9 mouse cellular contexts compared by ENCODE assay signal in the genomic region with DNA sequence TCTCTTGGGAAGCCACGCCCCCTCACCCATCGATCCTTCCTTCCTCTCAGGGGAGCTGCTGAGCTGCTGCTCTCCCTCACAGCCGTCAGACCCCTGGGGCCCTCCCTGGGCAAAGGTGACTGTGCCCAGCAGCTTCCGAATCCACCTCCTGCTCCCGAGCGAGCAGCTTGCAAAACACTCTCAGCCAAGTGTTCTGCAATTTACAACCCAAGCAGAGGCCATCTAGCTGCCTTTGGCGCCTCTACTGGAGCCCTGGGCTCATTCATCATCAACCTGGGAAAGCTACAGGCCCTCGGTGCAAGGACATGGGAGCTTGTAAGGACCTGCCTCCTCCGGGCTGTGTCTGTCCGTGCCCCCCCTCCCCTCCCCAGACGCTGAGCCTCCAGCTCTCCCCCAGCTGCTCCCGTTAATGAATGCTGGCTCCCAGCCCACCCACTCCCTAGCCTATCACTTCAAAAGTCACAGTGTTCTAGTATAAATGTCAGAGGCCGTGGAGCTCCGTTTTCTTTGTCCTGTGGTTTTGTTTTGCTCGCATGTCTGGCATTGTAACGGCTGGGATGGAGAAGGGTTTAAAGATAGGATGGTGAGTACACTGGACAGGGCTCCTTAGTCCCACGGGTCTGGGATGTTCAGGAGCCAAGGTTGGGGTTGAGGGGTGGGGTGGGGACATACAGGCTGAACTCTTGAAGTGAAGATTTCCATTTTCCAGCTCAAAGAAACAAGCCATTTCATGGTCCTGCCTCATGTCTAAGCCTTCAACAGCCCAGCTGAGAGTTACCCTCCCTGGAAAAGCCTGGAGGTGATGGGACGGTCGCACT. TPM values are rescaled to one million over a fixed set of nuclear protein-coding genes. Genes with fewer than 3 reads are reported as not detected.
DNase-seq lines count a peak whose midpoint lies in the region; ATAC-seq and TF ChIP-seq lines count a peak whose summit lies in the region.
"Had no signal": no experiment of that assay in that cellular context is flagged by ENCODE, and none has a peak within 500 bp of the region (broad histone marks: within the 10 kb centered on the region; RNA-seq: fewer than 3 reads in every experiment).

No protein-coding gene starts in this region.

- no peaks in the 10 kb centered on the region; the same call in 1 of the 2 replicates for H3K4me1 ChIP-seq in thymus, adult 2 months (replicated peaks; ENCODE audit: control insufficient read depth, insufficient read depth, low read length)
- peaks cover 9% of the 10 kb centered on the region for H3K4me1 ChIP-seq in cortical plate, adult 2 months (ENCODE audit: control insufficient read depth, insufficient read depth, low read length)
- H3K4me1 ChIP-seq in lung, embryonic 14.5 days (ENCODE audit: insufficient read depth), result 0 out of 2 replicates have a peak, but pooled peaks cover 3% of the 10 kb centered on the region
- H3K4me1 ChIP-seq in neural tube, embryonic 15.5 days, result peaks cover 37% of the 10 kb centered on the region

- peak; percentile 84; the same call in 1 of the 2 replicates for ATAC-seq in lung, embryonic 14.5 days (ENCODE audit: insufficient read depth)
- ATAC-seq in neural tube, embryonic 15.5 days (ENCODE audit: low FRiP score), result peak; percentile 59

- peak overlapping the region; percentile 61 for H3K4me2 ChIP-seq in lung, embryonic 14.5 days
- peak overlapping the region; percentile 51 for H3K4me2 ChIP-seq in neural tube, embryonic 15.5 days

- no peaks in the 10 kb centered on the region for H3K9me3 ChIP-seq in lung, embryonic 14.5 days (ENCODE audit: low read depth, low read length)
- no peaks in the 10 kb centered on the region for H3K9me3 ChIP-seq in neural tube, embryonic 15.5 days (replicated peaks)

- H3K4me3 ChIP-seq in thymus, adult 2 months (ENCODE audit: control insufficient read depth, insufficient read depth, low read length), result no peak overlapping the region
- H3K4me3 ChIP-seq in cortical plate, adult 2 months (ENCODE audit: insufficient read depth, low read length), result no peak overlapping the region; the same call in 1 of the 2 replicates
- H3K4me3 ChIP-seq in lung, embryonic 14.5 days (ENCODE audit: low read depth, low read length), result peak overlapping the region; percentile 19; the same call in 1 of the 2 replicates
- no peak overlapping the region; the same call in 1 of the 2 replicates for H3K4me3 ChIP-seq in neural tube, embryonic 15.5 days (replicated peaks)

- TF ChIP-seq CTCF in thymus, adult 2 months (IDR thresholded peaks at IDR 0.05; ENCODE audit: borderline replicate concordance, control insufficient read depth, extremely low read depth, insufficient read depth, low read length, poor library complexity), result no peak
- peak; percentile 52 for TF ChIP-seq CTCF in cortical plate, adult 2 months (IDR thresholded peaks at IDR 0.05; ENCODE audit: extremely low read depth, insufficient read depth, low read length)
- peak; percentile 57 for TF ChIP-seq CTCF in lung, embryonic 14.5 days (IDR thresholded peaks at IDR 0.05; ENCODE audit: low read depth)

- TF ChIP-seq POLR2A in thymus, adult 2 months (IDR thresholded peaks at IDR 0.05; ENCODE audit: control insufficient read depth, extremely low read depth, insufficient read depth, low read length, poor library complexity), result no peak
- no peak for TF ChIP-seq POLR2A in cortical plate, adult 2 months (IDR thresholded peaks at IDR 0.05; ENCODE audit: extremely low read depth, insufficient read depth, low read length)

- 26% methylated on average over 19 of the region's 19 CpGs for WGBS in thymus, adult 2 months
- WGBS in lung, embryonic 14.5 days, result 16% methylated on average over 19 of the region's 19 CpGs
- WGBS in neural tube, embryonic 15.5 days, result 8% methylated on average over 19 of the region's 19 CpGs

- H3K36me3 ChIP-seq in thymus, adult 2 months (ENCODE audit: control insufficient read depth, insufficient read depth, low read length), result no peaks in the 10 kb centered on the region
- H3K36me3 ChIP-seq in lung, embryonic 14.5 days (ENCODE audit: insufficient read depth), result no peaks in the 10 kb centered on the region
- no peaks in the 10 kb centered on the region for H3K36me3 ChIP-seq in neural tube, embryonic 15.5 days

- H3K9ac ChIP-seq in lung, embryonic 14.5 days, result peak overlapping the region; percentile 20; the same call in 1 of the 2 replicates
- H3K9ac ChIP-seq in neural tube, embryonic 15.5 days (replicated peaks), result no peak overlapping the region

- H3K27ac ChIP-seq in thymus, adult 2 months (ENCODE audit: control insufficient read depth, insufficient read depth, low read length), result no peak overlapping the region
- no peak overlapping the region for H3K27ac ChIP-seq in cortical plate, adult 2 months (ENCODE audit: insufficient read depth, low read length)
- H3K27ac ChIP-seq in lung, embryonic 14.5 days (ENCODE audit: low read depth), result no peak overlapping the region
- H3K27ac ChIP-seq in neural tube, embryonic 15.5 days (replicated peaks), result peak overlapping the region; percentile 51

- H3K27me3 ChIP-seq in thymus, adult 2 months (ENCODE audit: control insufficient read depth, insufficient read depth, low read length), result no peaks in the 10 kb centered on the region
- no peaks in the 10 kb centered on the region for H3K27me3 ChIP-seq in lung, embryonic 14.5 days (ENCODE audit: insufficient read depth, low read length)
- H3K27me3 ChIP-seq in neural tube, embryonic 15.5 days (replicated peaks), result no peaks in the 10 kb centered on the region

- peak; percentile 2 for DNase-seq in thymus, adult 2 months
- no peak for DNase-seq in thymus, adult 18-20 months
- DNase-seq in heart, adult 9 months (ENCODE audit: low spot score in 2 of 2), result peak; percentile 10 to 32
- peak; percentile 12 for DNase-seq in kidney, adult 18-20 months
- DNase-seq in lung, embryonic 14.5 days, result peak; percentile 67
- DNase-seq in layer of hippocampus, postnatal 25 days (ENCODE audit: extremely low spot score in 1 of 2, low spot score in 1 of 2), result no peak

RNA-seq across cellular contexts. Expression of a gene that starts 35.2 kb away (rescaled TPM):
- 0.38 and 0.40 TPM in 2 replicates for polyA plus RNA-seq in thymus, adult 2 months (2012; rRNA removed)
- 3.9 and 4.7 TPM in 2 replicates for polyA plus RNA-seq in cortical plate, adult 2 months (2012; rRNA removed)
- polyA plus RNA-seq in lung, embryonic 14.5 days (2014; fragmentation: Nextera tagmentation; extraction: Ambion mirVana), result not detected in 2 replicates
- polyA plus RNA-seq in neural tube, embryonic 15.5 days (2015; fragmentation: Nextera tagmentation; extraction: Ambion mirVana), result 0.18 and 0.32 TPM in 2 replicates
- total RNA-seq in layer of hippocampus, postnatal 25 days (2021), result 1 to 10 TPM in 1 of 2 experiments, under 1 TPM in 1; 0.66 to 2.3 TPM
- total RNA-seq: neutrophil, adult 5-6 weeks had no signal

Comparison
In these comparisons a context has a peak if more than half of its experiments do, and no peak if none do; other contexts are left out.
1. DNase-seq: peak in thymus, adult 2 months (single experiment), heart, adult 9 months (2 of 2), kidney, adult 18-20 months (single experiment) and lung, embryonic 14.5 days (single experiment); none in thymus, adult 18-20 months (0 of 2) and layer of hippocampus, postnatal 25 days (0 of 2).